Mouse (Mus musculus) intestine, embryonic 14.5 days (tissue): ENCODE results near the gene Fbxl22. TPM values are rescaled to one million over a fixed set of nuclear protein-coding genes. Genes with fewer than 3 reads are reported as not detected.

Experiments used
- ATAC-seq: fragments of 200-750 bp; cut with Nextera tagmentation; replicated peaks from 2 replicates; pipeline ENCODE4 v1.8.0; 2017; ENCODE audit warnings: low read depth, moderate number of reproducible peaks, moderate TSS enrichment, moderate library complexity; ENCODE audit not compliant: low FRiP score, low TSS enrichment
- DNase-seq: peaks from one replicate; pipeline ENCODE4 v3.0.0-alpha.2; 2018; ENCODE audit warnings: low spot score
- H3K27ac ChIP-seq: fragments of 300-500 bp; sonication (generic); 2 replicates; pipeline ENCODE4 v1.5.1; 2014; ENCODE audit warnings: low read depth, mild to moderate bottlenecking, control low read depth
- H3K27me3 ChIP-seq: fragments of 300-500 bp; sonication (generic); replicated peaks from 2 replicates; pipeline ENCODE4 v1.6.1; 2014; ENCODE audit warnings: low read length, control low read depth; ENCODE audit not compliant: control insufficient read depth, insufficient read depth
- H3K36me3 ChIP-seq: fragments of 300-500 bp; sonication (generic); 2 replicates; pipeline ENCODE4 v1.6.1; 2014; ENCODE audit warnings: low read length, control low read depth; ENCODE audit not compliant: control insufficient read depth, insufficient read depth
- H3K4me1 ChIP-seq: fragments of 300-500 bp; sonication (generic); replicated peaks from 2 replicates; pipeline ENCODE4 v1.6.1; 2014; ENCODE audit warnings: low read length, control low read depth, mixed read lengths; ENCODE audit not compliant: control insufficient read depth, insufficient read depth
- H3K4me2 ChIP-seq: fragments of 300-500 bp; sonication (generic); 2 replicates; pipeline ENCODE4 v1.6.1; 2014; ENCODE audit warnings: low read length
- H3K4me3 ChIP-seq: fragments of 300-500 bp; sonication (generic); 2 replicates; pipeline ENCODE4 v1.5.1; 2014; ENCODE audit warnings: low read depth, low read length, control low read depth, mixed read lengths
- H3K9ac ChIP-seq: fragments of 300-500 bp; sonication (generic); 2 replicates; pipeline ENCODE4 v1.6.1; 2014; ENCODE audit warnings: mild to moderate bottlenecking, low read length
- H3K9me3 ChIP-seq: fragments of 300-500 bp; sonication (generic); 2 replicates; pipeline ENCODE4 v1.6.1; 2016; ENCODE audit warnings: low read length, control low read depth; ENCODE audit not compliant: control insufficient read depth
- WGBS: fragments of 180-500 bp; shearing (Covaris S2); extraction: QIAGEN DNeasy Blood & Tissue Kit; methylation state at CpG from one replicate; pipeline ENCODE4 v1.1.7; 2014; 5-methylcytosine and 5-hydroxymethylcytosine counted together
- polyA plus RNA-seq: library from polyadenylated mRNA; unstranded; fragments of >200 nt; fragmentation: Nextera tagmentation; extraction: Ambion mirVana; gene quantifications from 2 replicates; pipeline ENCODE4 v1.2.1, GENCODE M21; 2014

Gene Fbxl22
- polyA plus RNA-seq, 1 experiment from 2014 or later: 14.7 TPM

DNA sequence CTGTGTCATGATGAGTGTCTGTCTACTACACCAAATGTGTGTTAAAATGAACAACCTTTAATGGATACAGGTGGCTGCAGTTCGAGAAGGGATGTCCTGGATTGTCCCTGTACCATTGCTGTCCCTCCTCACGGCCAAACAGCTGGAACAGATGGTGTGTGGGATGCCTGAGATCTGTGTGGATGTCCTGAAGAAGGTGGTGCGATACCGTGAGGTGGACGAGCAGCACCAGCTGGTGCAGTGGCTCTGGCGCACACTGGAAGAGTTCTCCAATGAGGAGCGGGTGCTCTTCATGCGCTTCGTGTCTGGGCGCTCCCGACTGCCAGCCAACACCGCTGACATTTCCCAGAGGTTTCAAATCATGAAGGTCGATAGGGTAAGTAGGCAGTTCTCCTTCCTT lies 9.9 kb downstream of the Fbxl22 start:
- Histone ChIP-seq H3K9ac (no peak overlapping the region), H3K4me3 (no peak overlapping the region), H3K36me3 (peaks cover 78% of the 10 kb centered on the region), H3K27ac (no peak overlapping the region), H3K4me2 (no peak overlapping the region), H3K27me3 (no peaks in the 10 kb centered on the region), H3K9me3 (no peaks in the 10 kb centered on the region), H3K4me1 (no peaks in the 10 kb centered on the region)
- no peak for ATAC-seq
- 90% methylated on average over 13 of the region's 13 CpGs for WGBS
- DNase-seq: no peak

- ATAC-seq: no peak
- H3K4me3 ChIP-seq: no peak overlapping the region
- H3K4me2 ChIP-seq: no peak overlapping the region
- H3K36me3 ChIP-seq: peaks cover 75% of the 10 kb centered on the region
- WGBS: 83% methylated on average over 4 of the region's 4 CpGs
- H3K9me3 ChIP-seq: no peaks in the 10 kb centered on the region
- no peak for DNase-seq
- H3K27me3 ChIP-seq: no peaks in the 10 kb centered on the region
- no peak overlapping the region for H3K27ac ChIP-seq
- H3K4me1 ChIP-seq: no peaks in the 10 kb centered on the region
- H3K9ac ChIP-seq: no peak overlapping the region
Observed at GRCm38 (mm10) chr9:66503879-66504411, 10.4 kb downstream of the Fbxl22 start.

GRCm38 (mm10) chr9:66501248-66501647 lies 13.1 kb downstream of the Fbxl22 start:
- Histone ChIP-seq H3K4me2 (no peak overlapping the region), H3K27ac (no peak overlapping the region), H3K36me3 (peaks cover 82% of the 10 kb centered on the region), H3K9me3 (no peaks in the 10 kb centered on the region), H3K27me3 (no peaks in the 10 kb centered on the region), H3K4me1 (no peaks in the 10 kb centered on the region), H3K4me3 (no peak overlapping the region), H3K9ac (no peak overlapping the region)
- DNase-seq: no peak
- WGBS: 74% methylated on average over 2 of the region's 2 CpGs
- ATAC-seq: no peak

- ATAC-seq: no peak
- Histone ChIP-seq H3K27me3 (no peaks in the 10 kb centered on the region), H3K9ac (no peak overlapping the region), H3K36me3 (peaks cover 87% of the 10 kb centered on the region), H3K27ac (no peak overlapping the region), H3K9me3 (no peaks in the 10 kb centered on the region), H3K4me1 (no peaks in the 10 kb centered on the region), H3K4me2 (no peak overlapping the region), H3K4me3 (no peak overlapping the region)
- no peak for DNase-seq
Observed at GRCm38 (mm10) chr9:66493992-66494391, 20.4 kb downstream of the Fbxl22 start.

DNA sequence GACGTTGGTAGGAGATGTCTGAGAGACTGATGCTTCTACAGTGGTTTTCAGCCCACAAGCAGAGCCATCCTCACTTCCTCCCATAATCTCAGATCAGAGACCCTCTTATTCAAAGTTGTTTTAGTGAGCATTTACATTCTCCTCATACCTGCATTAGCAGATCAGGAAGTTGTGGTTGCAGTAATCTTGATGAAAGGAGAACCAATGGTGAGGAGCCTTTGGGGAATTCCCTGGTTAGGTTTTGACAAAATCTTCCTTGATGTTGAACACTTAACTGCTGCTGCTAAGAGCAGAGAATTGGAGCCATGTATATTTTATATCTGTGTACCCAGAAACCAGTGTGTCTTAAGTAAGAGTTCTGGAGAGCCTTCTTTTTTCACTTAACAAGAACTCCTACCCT lies 22.0 kb downstream of the Fbxl22 start:
- no peak overlapping the region for H3K4me3 ChIP-seq
- no peak overlapping the region for H3K4me2 ChIP-seq
- DNase-seq: no peak
- H3K27me3 ChIP-seq: no peaks in the 10 kb centered on the region
- H3K27ac ChIP-seq: no peak overlapping the region
- peaks cover 86% of the 10 kb centered on the region for H3K36me3 ChIP-seq
- 97% methylated on average over 1 of the region's 1 CpGs for WGBS
- H3K4me1 ChIP-seq: no peaks in the 10 kb centered on the region
- ATAC-seq: no peak
- H3K9ac ChIP-seq: no peak overlapping the region
- H3K9me3 ChIP-seq: no peaks in the 10 kb centered on the region

GRCm38 (mm10) chr9:66488786-66489185 lies 25.6 kb downstream of the Fbxl22 start:
- H3K36me3 ChIP-seq: peaks cover 83% of the 10 kb centered on the region
- no peaks in the 10 kb centered on the region for H3K27me3 ChIP-seq
- H3K4me3 ChIP-seq: no peak overlapping the region
- no peaks in the 10 kb centered on the region for H3K4me1 ChIP-seq
- ATAC-seq (no peak), DNase-seq (no peak)
- H3K27ac ChIP-seq: no peak overlapping the region
- no peak overlapping the region for H3K4me2 ChIP-seq
- H3K9ac ChIP-seq: no peak overlapping the region
- H3K9me3 ChIP-seq: no peaks in the 10 kb centered on the region

GRCm38 (mm10) chr9:66483429-66483828 lies 31.0 kb downstream of the Fbxl22 start:
- no peak for ATAC-seq
- Histone ChIP-seq H3K4me3 (no peak overlapping the region), H3K27ac (no peak overlapping the region), H3K4me1 (no peaks in the 10 kb centered on the region), H3K27me3 (no peaks in the 10 kb centered on the region), H3K4me2 (no peak overlapping the region), H3K36me3 (peaks cover 78% of the 10 kb centered on the region), H3K9me3 (no peaks in the 10 kb centered on the region), H3K9ac (no peak overlapping the region)
- WGBS: 90% methylated on average over 3 of the region's 3 CpGs
- no peak for DNase-seq

DNA sequence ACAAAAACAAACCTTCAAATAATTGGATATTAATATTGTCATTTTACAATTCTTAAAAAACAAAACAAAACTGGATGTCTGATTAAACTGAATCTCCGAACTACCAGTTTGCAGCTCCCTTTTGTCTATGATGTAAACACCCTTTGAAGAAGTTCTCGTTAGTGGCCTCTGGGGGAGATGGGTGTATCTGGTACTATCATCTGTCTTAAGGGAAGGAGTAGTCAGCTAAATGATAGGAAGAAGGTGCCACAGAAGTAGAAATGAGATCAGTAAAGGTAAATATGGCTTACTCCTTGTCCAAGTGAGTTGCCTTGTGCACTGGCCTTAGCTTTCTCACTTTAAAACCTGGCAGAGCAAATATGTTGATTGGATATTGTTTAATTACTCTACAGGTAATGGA lies 36.6 kb downstream of the Fbxl22 start:
- Histone ChIP-seq H3K27me3 (no peaks in the 10 kb centered on the region), H3K36me3 (peaks cover 71% of the 10 kb centered on the region), H3K9ac (no peak overlapping the region), H3K4me2 (no peak overlapping the region), H3K4me3 (no peak overlapping the region), H3K27ac (no peak overlapping the region), H3K9me3 (no peaks in the 10 kb centered on the region), H3K4me1 (no peaks in the 10 kb centered on the region)
- WGBS: 75% methylated on average over 2 of the region's 2 CpGs
- DNase-seq: no peak
- no peak for ATAC-seq

DNA sequence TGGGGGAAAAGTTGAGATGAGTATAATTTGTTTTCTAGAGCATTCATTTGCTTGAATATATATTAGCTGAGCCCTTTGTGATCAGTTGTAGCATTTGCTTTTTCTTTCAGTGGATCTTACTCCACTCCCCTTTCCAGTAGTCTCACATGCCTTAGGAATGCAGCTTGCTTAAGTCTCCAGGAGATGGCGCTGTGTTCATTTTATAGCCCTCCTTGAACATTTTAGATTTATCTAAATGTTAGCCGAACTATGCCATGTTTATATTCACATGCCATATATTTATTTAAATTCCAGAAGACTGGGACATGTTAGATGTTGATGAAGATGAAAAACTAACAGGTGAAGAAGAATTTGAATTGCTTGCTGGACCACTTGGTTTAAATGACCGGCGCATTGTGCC lies 49.3 kb downstream of the Fbxl22 start:
- Histone ChIP-seq H3K27ac (no peak overlapping the region), H3K36me3 (peaks cover 67% of the 10 kb centered on the region), H3K27me3 (no peaks in the 10 kb centered on the region), H3K4me1 (no peaks in the 10 kb centered on the region), H3K4me3 (no peak overlapping the region), H3K9ac (no peak overlapping the region), H3K9me3 (no peaks in the 10 kb centered on the region), H3K4me2 (no peak overlapping the region)
- ATAC-seq: no peak
- WGBS: 54% methylated on average over 4 of the region's 4 CpGs
- DNase-seq: no peak
